Mouse (Mus musculus) adrenal gland, postnatal 14 days (tissue): ENCODE results near the gene Lce1k. TPM values are rescaled to one million over a fixed set of nuclear protein-coding genes. Genes with fewer than 3 reads are reported as not detected.
"Not testable (repeated sequence)": the region's sequence is repeated elsewhere in the genome, so short reads cannot be mapped to it uniquely, and the experiment has no call there.

ENCODE experiments used
- DNase-seq: peaks from one replicate; pipeline ENCODE4 v3.0.0; 2021; ENCODE audit warnings: mixed read lengths
- long read RNA-seq, 2 experiments: library from polyadenylated mRNA; stranded (forward); transcript quantifications; one replicate each; pipeline ENCODE4 v2.0.0; 2021
- total RNA-seq: library from RNA; stranded (reverse); gene quantifications from 2 replicates; pipeline ENCODE4 v1.2.3, GENCODE M21; 2021

Lce1k gene
- total RNA-seq = not detected in 2 replicates
- long read RNA-seq, experiment 1 = 0 reads
- long read RNA-seq, experiment 2 = 0 reads

DNA sequence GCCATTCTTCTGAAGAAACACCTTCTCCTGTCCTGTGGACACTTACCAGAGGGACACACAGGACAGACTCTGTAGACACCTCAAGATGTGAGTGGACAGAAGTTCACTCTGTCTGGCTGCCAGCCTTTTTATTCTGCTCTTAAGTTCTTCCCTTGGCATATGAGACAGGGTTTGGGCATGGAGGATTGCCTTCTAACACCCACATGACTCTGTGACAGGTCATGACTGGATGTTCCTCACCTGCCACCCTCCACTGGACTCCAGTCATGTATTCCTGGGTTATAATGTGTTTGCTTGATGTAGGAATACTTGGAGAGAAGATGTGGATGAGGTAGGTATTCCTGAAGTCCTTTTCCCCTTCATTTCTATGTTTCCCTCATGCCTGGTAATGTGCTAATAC is at the start of gene Lce1k:
Gene Lce1k, minus strand, starts transcription at position 101 of the 400 bp plus-strand sequence.
- no peak for DNase-seq

DNA sequence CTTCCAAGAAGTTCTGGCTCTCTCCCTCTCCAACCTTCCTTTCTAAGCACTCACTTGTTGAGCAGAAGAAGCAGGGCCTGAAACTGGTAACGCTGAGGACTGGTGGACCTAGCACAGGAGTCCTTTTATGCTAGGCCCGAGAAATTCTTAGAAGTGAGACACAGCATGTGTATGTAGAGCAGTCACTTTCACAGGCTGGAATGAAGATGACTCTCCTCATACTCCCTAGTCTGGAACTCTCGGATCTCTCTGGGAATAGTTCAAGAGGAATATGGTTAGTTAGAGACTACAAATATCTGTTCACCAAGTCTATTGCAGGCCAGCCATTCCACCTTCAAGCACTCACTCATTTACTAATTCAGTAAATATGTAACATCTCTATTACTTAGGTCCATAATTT is 43.5 kb upstream of the Lce1k start, which contains the start of gene Lce1l:
Gene Lce1l, minus strand, starts transcription at position 101 of the 400 bp plus-strand sequence.
- no peak for DNase-seq

DNA sequence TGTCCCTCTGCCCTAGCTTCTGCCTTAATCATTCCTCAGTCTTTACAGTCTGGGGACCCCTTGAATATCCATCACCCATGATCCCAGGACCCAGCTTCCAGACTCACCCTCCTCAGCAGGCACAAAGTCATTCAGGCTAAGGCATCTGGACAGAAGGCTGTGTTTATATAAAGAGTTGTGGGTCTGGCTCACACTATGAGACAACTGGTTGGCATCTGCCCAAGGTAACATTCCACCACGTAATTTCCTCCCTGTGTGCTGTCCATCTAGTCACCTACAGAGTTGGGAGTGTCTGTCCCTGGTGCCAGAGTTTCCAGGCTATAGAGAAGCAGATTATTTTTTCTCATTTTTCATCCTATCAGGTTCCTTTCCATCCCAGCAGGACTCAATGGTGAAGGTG is 19.4 kb upstream of the Lce1k start, which contains the start of gene Kprp:
Gene Kprp, minus strand, starts transcription at position 140 of the 400 bp plus-strand sequence.
- DNase-seq = no peak

DNA sequence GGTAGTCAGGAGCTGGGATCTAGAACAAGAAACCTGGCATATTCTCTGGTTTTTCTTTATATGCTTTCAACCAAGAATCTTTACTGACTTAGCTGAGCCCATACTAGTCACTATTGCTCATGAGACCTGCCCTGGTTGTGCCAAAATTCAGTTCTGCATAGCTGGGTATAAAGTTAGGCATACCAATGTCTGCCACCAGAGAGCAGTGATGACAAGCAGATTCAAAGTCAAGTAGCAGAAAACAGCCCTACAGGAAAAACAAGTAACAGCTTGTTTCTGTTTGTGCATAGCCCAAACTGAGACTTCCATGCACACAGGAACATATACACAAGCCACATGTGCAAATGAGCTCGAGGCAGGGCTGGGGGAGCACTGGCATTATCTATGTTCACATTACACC is 18.1 kb upstream of the Lce1k start:
- DNase-seq = no peak

DNA sequence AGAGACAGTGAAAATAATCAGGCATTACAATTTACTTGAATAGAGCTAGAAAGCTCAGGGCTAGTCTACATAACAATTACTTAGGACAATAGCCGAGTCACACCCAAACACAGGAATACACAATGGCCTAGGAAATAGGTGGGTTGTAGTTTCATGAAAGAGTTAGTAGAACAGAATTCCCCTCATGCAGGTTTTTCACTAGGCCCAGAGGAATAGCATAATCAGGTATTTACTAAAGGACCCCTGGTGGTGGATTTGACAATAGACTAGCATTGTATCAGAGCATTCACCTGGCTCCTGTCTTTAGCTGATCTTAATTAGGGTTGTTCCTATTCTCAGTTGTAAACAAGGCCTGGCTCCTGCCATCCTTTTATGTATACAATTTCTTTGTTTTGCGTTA is 8.3 kb upstream of the Lce1k start:
- DNase-seq = not testable (repeated sequence)

DNA sequence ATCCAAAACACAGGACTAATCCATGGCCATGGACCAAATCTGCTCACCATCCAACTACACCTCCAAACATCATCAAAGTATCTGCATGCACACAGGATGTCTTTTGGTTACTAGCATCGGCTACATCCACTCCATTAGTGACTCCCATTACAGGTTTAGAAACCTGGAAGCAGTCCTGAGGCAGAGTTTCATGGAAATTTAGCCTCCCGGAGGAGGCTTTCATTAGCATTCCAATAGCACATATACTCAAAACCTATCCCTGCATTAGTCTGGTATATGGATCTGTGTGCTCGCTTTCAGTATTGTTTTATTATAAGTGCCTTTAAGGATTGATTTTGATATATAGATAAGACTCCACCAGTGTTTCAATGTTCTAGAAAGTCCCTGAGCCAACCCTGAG is 7.9 kb upstream of the Lce1k start:
- DNase-seq = no peak

DNA sequence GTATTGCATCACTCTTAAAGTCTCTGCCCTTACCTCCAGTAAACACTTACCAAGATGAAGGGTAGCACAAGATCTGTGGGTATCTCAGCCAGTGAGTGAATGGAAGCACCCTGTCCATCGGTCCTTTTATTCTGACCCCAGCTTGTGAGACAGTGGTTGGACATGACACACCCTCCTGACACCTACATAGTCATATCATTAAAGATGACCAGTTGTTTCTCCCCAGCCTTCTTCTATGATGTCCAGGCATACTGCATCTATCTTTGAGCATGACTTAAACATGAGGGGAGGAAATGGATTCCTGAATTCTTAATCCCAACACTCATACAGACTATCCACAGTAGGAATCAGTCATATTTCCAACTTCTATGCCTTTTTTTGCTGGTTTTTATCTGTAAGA is 17.3 kb downstream of the Lce1k start, which contains the start of gene Lce1j:
Gene Lce1j, minus strand, starts transcription at position 101 of the 400 bp plus-strand sequence.
- no peak for DNase-seq

DNA sequence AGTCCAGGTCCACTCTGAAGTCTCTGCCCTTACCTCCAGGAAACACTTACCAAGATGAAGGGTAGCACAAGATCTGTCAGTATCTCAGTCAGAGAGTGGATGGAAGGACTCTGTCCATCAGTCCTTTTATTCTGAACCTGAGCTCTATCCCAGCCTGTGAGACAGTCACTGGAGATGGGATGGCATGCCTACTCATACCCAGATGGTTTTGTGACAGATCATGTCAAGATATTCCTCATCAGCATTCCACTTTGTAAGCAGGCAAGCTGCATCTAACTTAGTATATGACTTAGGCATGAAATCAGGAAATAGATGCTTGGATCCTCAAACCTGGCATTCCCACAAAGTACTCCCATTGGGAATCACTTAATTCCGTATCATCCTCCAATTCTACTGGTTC is 28.9 kb downstream of the Lce1k start, which contains the start of gene Lce1i:
Gene Lce1i, minus strand, starts transcription at position 101 of the 400 bp plus-strand sequence.
- DNase-seq = no peak

DNA sequence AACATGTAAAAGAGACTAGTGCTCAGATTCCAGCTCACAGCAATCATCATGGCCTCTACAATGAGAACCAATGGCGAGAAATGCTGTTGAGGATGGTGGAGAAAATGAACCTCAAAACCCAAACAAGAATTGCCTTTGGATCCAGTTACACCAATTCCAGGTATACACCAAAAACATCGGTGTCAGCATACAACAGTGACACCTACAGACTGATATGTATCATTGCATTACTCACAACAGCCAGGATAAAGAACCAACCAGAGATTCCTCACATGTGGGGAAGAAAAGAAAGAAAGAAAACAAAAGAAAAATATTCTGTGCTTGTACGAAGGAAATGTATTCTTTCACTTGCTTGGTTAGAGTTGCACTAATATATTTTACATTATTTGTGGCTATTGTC is 36.1 kb downstream of the Lce1k start:
- DNase-seq = no peak

DNA sequence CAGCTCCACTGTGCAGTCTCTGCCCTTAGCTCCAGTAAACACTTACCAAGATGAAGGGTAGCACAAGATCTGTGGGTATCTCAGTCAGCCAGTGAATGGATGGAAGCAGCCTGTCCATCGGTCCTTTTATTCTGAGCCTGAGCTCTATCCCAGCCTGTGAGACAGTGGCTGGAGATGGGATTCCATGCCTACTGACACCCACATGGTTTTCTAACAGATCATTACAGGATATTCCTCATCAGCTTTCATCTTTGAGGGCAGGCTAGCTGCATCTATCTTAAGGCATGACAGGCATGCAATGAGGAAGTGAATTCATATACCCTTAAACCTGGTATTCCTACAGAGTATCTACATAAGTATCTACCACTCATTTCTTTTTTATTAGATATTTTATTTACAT is 42.7 kb downstream of the Lce1k start, which contains the start of gene Lce1h:
Gene Lce1h, minus strand, starts transcription at position 101 of the 400 bp plus-strand sequence.
- no peak for DNase-seq

Other genes starting within 250 kb of the Lce1k start
- gene Ivl, start 234.2 kb downstream of the Lce1k start, total RNA-seq = not detected in 2 replicates
- not detected in 2 replicates for gene Smcp, start 218.9 kb downstream of the Lce1k start, total RNA-seq
- gene 2210017I01Rik, start 200.4 kb downstream of the Lce1k start, total RNA-seq = not detected in 2 replicates
- gene Lce6a, start 186.2 kb downstream of the Lce1k start, total RNA-seq = not detected in 2 replicates
- gene Lce1a1, start 159.6 kb downstream of the Lce1k start, total RNA-seq = not detected in 2 replicates
- gene Lce1b, start 151.0 kb downstream of the Lce1k start, total RNA-seq = not detected in 2 replicates
- gene Lce1a2, start 137.6 kb downstream of the Lce1k start, total RNA-seq = not detected in 2 replicates
- not detected in 2 replicates for gene Lce1c, start 128.6 kb downstream of the Lce1k start, total RNA-seq
- not detected in 2 replicates for gene Lce1d, start 120.7 kb downstream of the Lce1k start, total RNA-seq
- gene Lce1e, start 98.8 kb downstream of the Lce1k start, total RNA-seq = not detected in 2 replicates
- gene Lce1f, start 87.5 kb downstream of the Lce1k start, total RNA-seq = not detected in 2 replicates
- gene Gm38119, start 68.8 kb downstream of the Lce1k start, total RNA-seq = not detected in 2 replicates
- not detected in 2 replicates for gene Lce1g, start 55.6 kb downstream of the Lce1k start, total RNA-seq
- gene Lce1h, start 42.8 kb downstream of the Lce1k start, total RNA-seq = not detected in 2 replicates
- not detected in 2 replicates for gene Lce1i, start 29.0 kb downstream of the Lce1k start, total RNA-seq
- gene Lce1j, start 17.4 kb downstream of the Lce1k start, total RNA-seq = not detected in 2 replicates
- gene Kprp, start 19.4 kb upstream of the Lce1k start, total RNA-seq = not detected in 2 replicates
- not detected in 2 replicates for gene Lce1l, start 43.4 kb upstream of the Lce1k start, total RNA-seq
- not detected in 2 replicates for gene 2310050C09Rik, start 62.3 kb upstream of the Lce1k start, total RNA-seq
- gene Lce3a, start 118.3 kb upstream of the Lce1k start, total RNA-seq = not detected in 2 replicates
- gene Lce3b, start 125.1 kb upstream of the Lce1k start, total RNA-seq = not detected in 2 replicates
- not detected in 2 replicates for gene Lce3c, start 136.6 kb upstream of the Lce1k start, total RNA-seq
- not detected in 2 replicates for gene Lce3d, start 149.5 kb upstream of the Lce1k start, total RNA-seq
- not detected in 2 replicates for gene Lce3e, start 159.2 kb upstream of the Lce1k start, total RNA-seq
- not detected in 2 replicates for gene Lce3f, start 184.3 kb upstream of the Lce1k start, total RNA-seq
- not detected in 2 replicates for gene Crct1, start 207.8 kb upstream of the Lce1k start, total RNA-seq
- gene Lce1m, start 211.2 kb upstream of the Lce1k start, total RNA-seq = not detected in 2 replicates